Mouse (Mus musculus) kidney, embryonic 15.5 days (tissue): ENCODE results near the gene Cpe. TPM values are rescaled to one million over a fixed set of nuclear protein-coding genes. Genes with fewer than 3 reads are reported as not detected.

Experiments
- ATAC-seq: fragments of 200-750 bp; cut with Nextera tagmentation; replicated peaks from 2 replicates; pipeline ENCODE4 v1.8.0; 2017; ENCODE audit warnings: moderate TSS enrichment; ENCODE audit not compliant: low FRiP score
- H3K27ac ChIP-seq: fragments of 300-500 bp; sonication (generic); 2 replicates; pipeline ENCODE4 v1.5.1; 2015; ENCODE audit warnings: mild to moderate bottlenecking, inconsistent platforms
- H3K27me3 ChIP-seq: fragments of 300-500 bp; sonication (generic); 2 replicates; pipeline ENCODE4 v1.6.1; 2015; ENCODE audit warnings: inconsistent platforms
- H3K36me3 ChIP-seq: fragments of 300-500 bp; sonication (generic); 2 replicates; pipeline ENCODE4 v1.6.1; 2015; ENCODE audit warnings: inconsistent platforms
- H3K4me1 ChIP-seq: fragments of 300-500 bp; sonication (generic); 2 replicates; pipeline ENCODE4 v1.6.1; 2015; ENCODE audit warnings: inconsistent platforms
- H3K4me2 ChIP-seq: fragments of 300-500 bp; sonication (generic); 2 replicates; pipeline ENCODE4 v1.6.1; 2015; ENCODE audit warnings: moderate library complexity, mild to moderate bottlenecking, inconsistent platforms
- H3K4me3 ChIP-seq: fragments of 300-500 bp; sonication (generic); replicated peaks from 2 replicates; pipeline ENCODE4 v1.5.1; 2015; ENCODE audit warnings: mild to moderate bottlenecking, inconsistent platforms
- H3K9ac ChIP-seq: fragments of 300-500 bp; sonication (generic); 2 replicates; pipeline ENCODE4 v1.6.1; 2015; ENCODE audit warnings: mild to moderate bottlenecking, inconsistent platforms
- H3K9me3 ChIP-seq: fragments of 300-500 bp; sonication (generic); replicated peaks from 2 replicates; pipeline ENCODE4 v1.6.1; 2016; ENCODE audit warnings: inconsistent platforms
- WGBS: fragments of 180-500 bp; shearing (Covaris S2); methylation state at CpG from one replicate; pipeline ENCODE4 v1.1.7; 2015; ENCODE audit warnings: mixed read lengths; 5-methylcytosine and 5-hydroxymethylcytosine counted together
- polyA plus RNA-seq: library from polyadenylated mRNA; unstranded; fragments of >200 nt; fragmentation: Nextera tagmentation; extraction: Ambion mirVana; gene quantifications from 2 replicates; pipeline ENCODE4 v1.2.1, GENCODE M21; 2015

Gene Cpe
- polyA plus RNA-seq, 1 experiment from 2014 or later = 80.8 TPM

DNA sequence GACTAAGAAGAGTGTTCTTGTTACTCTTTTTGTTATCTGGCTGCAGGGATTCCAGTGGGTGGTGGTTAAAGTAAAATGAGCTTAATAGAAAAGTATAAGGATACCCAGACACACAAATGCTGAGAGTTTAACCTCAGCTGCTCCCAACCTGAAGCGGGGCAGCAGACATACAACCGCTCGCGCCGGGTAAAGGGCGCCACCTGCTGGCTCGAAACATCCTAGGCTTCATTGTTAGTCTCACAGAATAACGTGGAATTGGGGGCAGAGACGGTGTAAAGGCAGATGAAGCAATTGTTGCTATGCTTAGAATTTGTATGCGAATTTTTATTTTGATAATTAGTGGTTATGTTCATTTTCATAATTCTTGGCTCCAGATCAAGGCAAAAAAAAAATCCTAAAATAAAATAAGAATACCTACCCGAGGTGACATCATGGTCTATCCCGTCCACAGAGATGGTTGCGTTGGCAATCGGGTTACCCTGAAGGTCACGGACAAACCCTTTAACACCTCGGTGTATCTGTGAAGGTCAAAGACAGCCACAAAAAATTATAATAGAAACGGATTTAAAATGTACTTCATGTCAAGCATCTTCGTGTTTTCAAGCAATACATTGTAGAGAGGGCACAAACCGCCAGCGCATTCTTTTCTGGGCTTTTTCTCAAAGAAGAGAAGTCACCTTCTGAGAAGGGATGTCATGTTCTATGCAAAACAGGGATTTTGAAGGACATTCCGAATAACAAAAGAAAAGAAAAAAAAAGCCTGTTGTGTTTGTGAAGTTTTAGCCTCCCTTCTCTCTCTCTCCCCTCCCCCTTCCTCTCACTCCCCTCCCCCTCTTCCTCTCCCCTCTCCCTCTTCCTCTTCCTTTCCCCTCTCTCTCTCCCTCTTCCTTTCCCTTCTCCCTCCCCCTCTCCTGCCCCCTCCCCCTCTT lies 95.5 kb downstream of the Cpe start:
- Histone ChIP-seq H3K4me2 (no peak overlapping the region), H3K9ac (no peak overlapping the region), H3K4me3 (no peak overlapping the region), H3K36me3 (no peaks in the 10 kb centered on the region), H3K4me1 (no peaks in the 10 kb centered on the region), H3K27ac (no peak overlapping the region), H3K27me3 (no peaks in the 10 kb centered on the region), H3K9me3 (no peaks in the 10 kb centered on the region)
- 43% methylated on average over 21 of the region's 21 CpGs for WGBS
- peak; percentile 73; the same call in 1 of the 2 replicates for ATAC-seq

DNA sequence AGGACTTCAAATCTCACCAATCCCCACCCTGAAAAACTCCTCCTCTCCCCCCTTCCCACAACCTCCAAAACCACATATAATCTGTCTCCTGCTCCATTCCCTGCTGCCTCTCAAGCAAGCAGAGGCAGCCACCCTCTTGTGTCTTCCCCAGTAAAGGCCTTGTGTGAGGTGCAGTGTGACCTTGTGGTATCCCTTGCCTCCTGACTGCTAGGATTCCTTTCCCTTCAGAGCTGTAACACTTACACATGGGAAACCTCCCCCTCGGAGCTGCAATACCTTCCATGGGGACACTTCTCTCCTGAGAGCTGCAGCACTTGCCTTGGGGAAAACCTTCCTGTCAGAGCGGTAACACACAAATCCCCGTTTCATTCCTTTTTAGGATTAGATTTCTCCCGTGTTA lies 96.5 kb downstream of the Cpe start:
- H3K4me1 ChIP-seq = no peaks in the 10 kb centered on the region
- WGBS = 68% methylated on average over 4 of the region's 4 CpGs
- H3K9ac ChIP-seq = no peak overlapping the region
- no peak for ATAC-seq
- H3K9me3 ChIP-seq = no peaks in the 10 kb centered on the region
- no peak overlapping the region for H3K27ac ChIP-seq
- no peaks in the 10 kb centered on the region for H3K27me3 ChIP-seq
- H3K36me3 ChIP-seq = no peaks in the 10 kb centered on the region
- no peak overlapping the region for H3K4me2 ChIP-seq
- H3K4me3 ChIP-seq = no peak overlapping the region

DNA sequence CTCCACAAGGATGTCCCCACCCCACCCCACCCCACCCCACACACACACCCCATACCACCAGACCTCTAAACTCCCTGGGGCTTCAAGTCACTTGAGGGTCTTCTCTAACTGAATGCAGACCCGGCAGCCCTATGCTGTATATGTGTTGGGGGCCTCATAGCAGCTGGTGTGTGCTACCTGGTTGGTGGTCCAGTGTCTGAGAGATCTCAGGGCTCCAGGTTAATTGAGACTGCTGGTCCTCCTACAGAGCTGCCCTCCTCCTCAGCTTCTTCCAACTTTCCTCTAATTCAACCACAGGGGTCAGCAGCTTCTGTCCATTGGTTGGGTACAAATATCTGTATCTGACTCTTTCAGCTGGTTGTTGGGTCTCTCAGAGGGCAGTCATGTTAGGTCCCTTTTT lies 102.4 kb downstream of the Cpe start:
- Histone ChIP-seq H3K4me1 (no peaks in the 10 kb centered on the region), H3K9me3 (no peaks in the 10 kb centered on the region), H3K9ac (no peak overlapping the region), H3K4me2 (no peak overlapping the region), H3K27me3 (no peaks in the 10 kb centered on the region), H3K36me3 (no peaks in the 10 kb centered on the region), H3K27ac (no peak overlapping the region), H3K4me3 (no peak overlapping the region)
- no peak for ATAC-seq
- WGBS = 93% methylated on average over 1 of the region's 1 CpGs

DNA sequence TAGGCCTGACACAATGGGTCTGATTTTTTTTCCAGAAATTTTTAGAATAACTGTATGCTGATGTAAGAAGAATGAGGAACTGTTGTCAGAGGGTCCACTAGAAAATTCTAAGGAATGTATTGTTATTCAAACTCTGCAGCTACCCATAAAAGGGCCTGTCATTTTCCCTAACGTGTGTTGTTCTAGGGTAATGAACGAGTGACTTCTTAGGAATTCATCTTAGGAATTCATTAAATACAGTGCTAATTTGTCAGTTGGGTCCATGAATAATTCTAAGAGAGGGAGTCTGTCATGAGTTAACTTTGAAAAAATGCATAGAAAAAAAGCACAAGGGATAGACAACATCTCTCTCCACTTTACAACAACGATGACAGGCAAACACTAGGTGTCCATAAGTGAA lies 110.0 kb downstream of the Cpe start:
- no peak for ATAC-seq
- no peak overlapping the region for H3K27ac ChIP-seq
- H3K4me1 ChIP-seq = no peaks in the 10 kb centered on the region
- no peak overlapping the region for H3K9ac ChIP-seq
- H3K9me3 ChIP-seq = no peaks in the 10 kb centered on the region
- no peaks in the 10 kb centered on the region for H3K36me3 ChIP-seq
- H3K4me2 ChIP-seq = no peak overlapping the region
- 50% methylated on average over 3 of the region's 3 CpGs for WGBS
- H3K27me3 ChIP-seq = no peaks in the 10 kb centered on the region
- H3K4me3 ChIP-seq = no peak overlapping the region

DNA sequence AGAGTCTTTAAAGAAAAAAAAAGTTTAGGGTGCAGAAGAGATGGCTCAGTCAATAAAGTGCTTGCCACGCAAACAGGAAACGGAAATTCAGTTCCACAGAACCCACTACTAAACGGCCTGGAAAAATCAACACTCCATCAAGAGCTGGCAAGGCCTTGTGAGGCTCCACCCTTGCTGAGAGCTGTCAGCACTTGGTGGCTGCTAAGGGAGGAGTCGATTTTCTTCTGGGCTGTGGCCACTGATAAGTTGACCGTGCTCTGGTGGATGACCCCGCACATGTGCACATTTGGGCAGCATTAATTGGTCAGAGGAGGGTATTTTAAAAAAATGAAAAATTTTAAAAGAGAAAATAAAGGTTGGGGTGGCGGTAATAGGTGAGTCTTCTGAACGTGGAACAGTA lies 114.6 kb downstream of the Cpe start:
- no peak overlapping the region for H3K4me3 ChIP-seq
- no peaks in the 10 kb centered on the region for H3K36me3 ChIP-seq
- 65% methylated on average over 8 of the region's 8 CpGs for WGBS
- no peak overlapping the region for H3K4me2 ChIP-seq
- H3K9me3 ChIP-seq = no peaks in the 10 kb centered on the region
- ATAC-seq = no peak
- H3K27ac ChIP-seq = no peak overlapping the region
- H3K9ac ChIP-seq = no peak overlapping the region
- no peaks in the 10 kb centered on the region for H3K27me3 ChIP-seq
- H3K4me1 ChIP-seq = no peaks in the 10 kb centered on the region

DNA sequence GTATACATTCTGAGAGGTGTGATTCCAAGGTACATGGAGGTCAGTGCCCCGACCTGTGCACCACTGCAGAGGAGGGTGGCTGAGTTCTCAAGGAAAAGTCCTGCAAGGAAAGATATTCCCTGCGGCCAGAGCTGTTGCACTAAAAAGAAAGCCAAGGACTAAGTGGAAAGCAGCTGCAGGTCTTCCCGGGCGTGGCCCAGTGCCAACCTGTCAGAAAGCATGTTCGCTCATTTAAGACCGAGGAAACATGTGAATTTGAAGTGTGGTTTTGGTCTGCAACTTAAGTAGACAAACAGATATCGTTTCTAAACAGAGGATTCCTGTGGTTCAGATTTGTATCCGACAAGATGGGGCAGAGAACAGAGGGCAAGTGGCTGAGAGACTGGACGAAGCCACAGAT lies 117.9 kb downstream of the Cpe start:
- H3K9me3 ChIP-seq = no peaks in the 10 kb centered on the region
- H3K4me3 ChIP-seq = no peak overlapping the region
- no peak overlapping the region for H3K9ac ChIP-seq
- no peak for ATAC-seq
- H3K27me3 ChIP-seq = no peaks in the 10 kb centered on the region
- no peak overlapping the region for H3K4me2 ChIP-seq
- WGBS = 71% methylated on average over 9 of the region's 9 CpGs
- H3K27ac ChIP-seq = no peak overlapping the region
- H3K36me3 ChIP-seq = no peaks in the 10 kb centered on the region
- no peaks in the 10 kb centered on the region for H3K4me1 ChIP-seq

DNA sequence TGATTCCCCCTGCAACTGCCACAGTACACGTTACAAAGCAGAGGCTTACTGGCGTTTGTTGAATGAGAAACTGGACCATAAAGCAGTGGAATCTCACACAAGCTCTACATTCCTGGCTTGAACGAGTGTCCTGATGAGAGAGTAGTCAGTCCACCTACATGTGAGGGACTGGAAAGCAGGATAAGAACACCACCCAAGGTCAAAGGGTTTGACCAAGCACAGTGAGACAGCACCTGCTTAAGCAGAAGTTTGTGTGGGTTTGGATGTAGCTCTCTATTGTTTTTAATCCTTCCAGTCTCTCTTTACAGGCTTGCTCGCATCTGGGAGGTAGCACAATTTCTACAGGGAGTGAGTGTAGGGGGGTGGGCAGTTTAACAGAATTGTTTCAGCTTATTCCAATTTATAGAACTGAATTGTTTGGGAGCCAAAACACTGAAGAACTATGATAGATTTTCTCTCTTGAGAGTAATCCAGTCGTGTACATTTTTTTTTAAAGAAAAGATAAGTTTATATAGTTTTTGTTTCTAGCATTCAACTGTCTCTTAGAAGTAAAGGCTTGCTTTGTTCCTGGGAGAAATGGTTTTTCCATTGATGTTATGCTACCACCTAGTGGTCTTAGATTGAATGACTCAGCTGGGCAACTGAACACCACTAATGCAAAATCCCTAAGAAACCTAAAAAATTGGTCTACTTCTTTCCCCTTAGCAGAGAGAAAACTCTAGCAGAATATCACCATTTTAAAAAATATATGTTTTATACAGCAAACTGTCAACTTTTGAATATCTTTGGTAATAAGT lies 144.6 kb downstream of the Cpe start:
- no peak overlapping the region for H3K27ac ChIP-seq
- H3K4me2 ChIP-seq = no peak overlapping the region
- no peaks in the 10 kb centered on the region for H3K27me3 ChIP-seq
- peak; percentile 66; the same call in 1 of the 2 replicates for ATAC-seq
- no peak overlapping the region for H3K9ac ChIP-seq
- H3K4me3 ChIP-seq = no peak overlapping the region
- 29% methylated on average over 5 of the region's 5 CpGs for WGBS
- H3K9me3 ChIP-seq = no peaks in the 10 kb centered on the region
- H3K4me1 ChIP-seq = no peaks in the 10 kb centered on the region
- no peaks in the 10 kb centered on the region for H3K36me3 ChIP-seq

DNA sequence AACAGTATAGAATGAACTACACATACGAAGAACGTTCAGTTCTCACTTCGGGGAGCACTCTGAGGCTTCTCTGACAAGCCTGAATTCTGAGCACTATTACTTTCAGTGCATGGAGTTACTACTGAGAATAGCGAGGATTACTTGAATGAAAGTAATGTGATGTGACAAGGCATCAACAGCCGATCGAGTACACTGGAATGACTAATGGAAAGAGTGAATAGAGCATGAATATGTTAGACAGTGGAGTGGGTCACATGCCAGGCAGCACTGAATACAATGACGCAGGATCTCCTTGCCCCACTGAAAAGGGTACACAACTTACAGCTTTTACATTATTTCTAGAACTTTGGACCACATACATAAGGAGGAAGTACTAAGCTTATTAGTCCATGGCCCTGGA lies 149.4 kb downstream of the Cpe start:
- Histone ChIP-seq H3K27ac (no peak overlapping the region), H3K27me3 (no peaks in the 10 kb centered on the region), H3K4me3 (no peak overlapping the region), H3K4me2 (no peak overlapping the region), H3K4me1 (no peaks in the 10 kb centered on the region), H3K36me3 (no peaks in the 10 kb centered on the region), H3K9me3 (no peaks in the 10 kb centered on the region), H3K9ac (no peak overlapping the region)
- no peak for ATAC-seq
- whole genome bisulfite sequencing = 94% methylated on average over 7 of the region's 7 CpGs

Other genes starting within 250 kb of the Cpe start
- 87.6 and 94.4 TPM in 2 replicates for gene Msmo1, start 40.7 kb upstream of the Cpe start, polyA plus RNA-seq
- 15.3 and 16.1 TPM in 2 replicates for gene Klhl2, start 157.0 kb upstream of the Cpe start, polyA plus RNA-seq